Mouse (Mus musculus) ES-CJ7 (cell line): Measurements from ENCODE around the gene Bcap31.
A peak's percentile ranks its signal among the peaks of the same experiment; 100 is the strongest.

Experiments
- DNase-seq: peaks from one replicate; pipeline ENCODE4 v3.0.0; 2011; ENCODE audit warnings: low read depth, low spot score

Gene Bcap31

DNA sequence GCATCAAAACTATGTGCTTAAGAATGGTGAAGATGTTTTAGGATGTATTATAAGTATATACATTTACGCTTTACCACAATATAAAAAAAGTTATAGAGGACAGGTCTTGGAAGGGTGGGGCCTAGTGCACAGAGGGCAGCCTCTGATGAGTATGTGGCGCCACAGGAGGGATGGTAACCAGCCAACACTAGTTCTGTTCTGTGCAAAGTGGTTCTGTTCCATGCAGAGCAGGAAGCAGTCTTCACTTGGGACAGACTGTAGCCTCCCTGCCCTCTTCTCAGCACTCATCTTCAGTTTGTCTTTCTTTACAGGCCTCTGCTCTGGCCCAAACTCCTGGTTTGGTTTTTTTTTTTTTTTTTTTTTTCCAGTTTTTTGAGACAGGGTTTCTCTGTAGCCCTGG lies 31.8 kb downstream of the Bcap31 start:
- DNase-seq = no peak

GRCm38 (mm10) chrX:73676668-73677067 lies 39.3 kb downstream of the Bcap31 start:
- no peak for DNase-seq

DNA sequence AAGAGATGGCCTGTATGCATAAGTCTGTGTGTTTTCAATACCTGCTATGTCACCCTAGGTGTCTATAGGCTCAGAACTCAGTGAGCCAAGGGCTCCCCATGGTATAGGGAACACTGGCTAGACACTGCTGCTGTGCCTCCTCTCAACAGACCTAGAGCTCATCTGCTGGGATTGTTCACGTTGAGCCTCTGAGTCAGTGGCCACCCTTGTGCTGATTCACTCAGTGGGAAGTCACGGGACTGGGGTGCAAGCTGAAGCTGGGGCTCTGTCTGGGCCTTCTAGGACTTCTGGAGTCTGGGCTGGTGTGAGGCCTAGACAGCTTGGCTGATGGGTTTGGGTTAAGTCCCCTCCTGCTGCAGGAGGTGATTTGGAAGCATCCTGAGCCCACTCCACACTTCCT lies 40.7 kb downstream of the Bcap31 start:
- DNase-seq = no peak

DNA sequence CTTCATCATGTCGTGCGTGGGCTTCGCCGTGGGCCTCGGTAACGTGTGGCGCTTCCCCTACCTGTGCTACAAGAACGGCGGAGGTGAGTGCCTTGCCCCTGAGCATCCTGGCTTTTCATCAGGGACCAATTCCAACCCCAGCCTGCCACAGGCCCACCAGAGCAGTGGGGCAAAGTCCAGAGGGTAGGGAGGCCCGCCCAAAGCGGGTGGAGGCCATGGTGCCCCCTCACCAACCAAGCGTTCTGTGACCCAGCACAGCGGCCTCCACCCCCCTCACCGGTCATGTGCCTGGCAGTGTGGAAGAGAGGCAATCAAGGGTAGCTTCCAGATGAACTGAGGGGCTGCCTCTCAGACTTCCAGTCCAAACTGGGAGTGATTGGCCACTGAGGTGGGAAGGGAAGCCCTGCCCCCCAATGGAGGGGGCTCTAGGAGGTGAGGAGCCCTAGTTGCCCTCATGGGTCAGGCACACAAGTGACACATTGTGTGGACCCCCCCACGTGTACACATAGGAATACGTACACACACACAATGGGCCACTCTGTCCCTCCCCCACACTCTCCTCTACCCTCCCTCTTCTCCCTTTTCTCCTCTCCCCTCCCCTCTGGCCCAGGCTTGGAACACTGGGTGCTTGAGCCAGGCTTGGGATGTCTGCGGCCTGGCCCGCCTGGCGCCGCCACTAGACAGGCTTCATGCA lies 41.9 kb downstream of the Bcap31 start:
- DNase-seq = no peak

- no peak for DNase-seq
Measured at GRCm38 (mm10) chrX:73673619-73673967, 42.4 kb downstream of the Bcap31 start.

DNA sequence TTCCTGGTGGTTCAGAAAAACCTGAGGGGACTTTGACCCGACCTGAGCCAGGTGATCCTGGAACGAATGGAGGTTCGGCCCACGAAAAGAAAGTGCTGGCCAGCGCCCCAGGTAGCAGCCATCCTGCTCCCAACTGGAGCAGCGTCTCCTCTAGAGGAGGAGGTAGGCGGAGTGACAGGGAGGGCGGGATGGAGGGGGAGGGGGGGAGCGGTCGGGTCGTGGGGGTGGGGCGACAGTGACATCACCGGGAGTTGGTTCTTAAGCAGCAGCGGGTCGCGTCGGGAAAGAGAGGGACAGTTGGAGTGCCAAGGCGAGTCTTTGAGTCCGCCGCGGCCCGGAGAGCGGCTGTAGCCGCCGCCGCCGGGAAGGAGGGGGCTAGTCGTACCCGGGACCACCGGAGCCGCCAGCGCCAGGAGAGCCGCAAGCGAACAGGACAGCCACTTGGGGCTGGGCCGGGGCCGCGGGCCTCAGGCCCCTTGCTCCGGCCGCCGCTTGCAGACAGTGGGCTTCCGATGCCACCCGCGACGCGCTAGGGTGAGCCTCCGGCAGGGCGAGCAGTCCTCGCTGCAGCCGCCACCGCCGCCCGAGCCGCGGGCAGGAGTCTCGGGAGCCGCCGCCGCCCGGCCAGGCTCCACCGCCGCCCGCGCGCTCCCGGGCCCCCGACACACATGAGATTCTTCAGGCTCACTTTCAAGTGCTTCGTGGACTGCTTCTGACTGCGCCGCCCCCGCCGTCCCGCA lies 42.9 kb downstream of the Bcap31 start, which contains the start of gene Slc6a8:
Slc6a8 (plus strand) TSS at position 272 of the 740 bp plus-strand sequence.
- DNase-seq = peak; percentile 64

GRCm38 (mm10) chrX:73672031-73672431 lies 43.9 kb downstream of the Bcap31 start:
- peak; percentile 86 for DNase-seq

DNA sequence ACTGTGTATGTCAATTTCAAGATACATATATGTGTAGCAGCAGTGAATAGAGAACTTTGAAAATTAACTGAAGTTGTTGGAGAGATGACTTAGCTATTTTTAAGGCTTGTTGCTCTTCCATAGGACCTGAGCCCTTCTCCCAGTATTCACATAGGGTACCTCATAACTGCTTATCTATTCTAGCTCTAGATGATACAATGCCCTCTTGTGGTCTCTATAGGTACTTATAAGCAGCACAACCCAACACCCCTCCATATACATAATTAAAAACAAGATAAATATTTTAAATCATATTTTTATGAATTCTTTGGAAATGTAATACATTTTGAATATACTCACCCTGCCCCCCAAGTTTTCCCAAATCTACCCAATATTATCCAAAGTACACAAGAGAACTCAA lies 52.8 kb downstream of the Bcap31 start:
- no peak for DNase-seq

DNA sequence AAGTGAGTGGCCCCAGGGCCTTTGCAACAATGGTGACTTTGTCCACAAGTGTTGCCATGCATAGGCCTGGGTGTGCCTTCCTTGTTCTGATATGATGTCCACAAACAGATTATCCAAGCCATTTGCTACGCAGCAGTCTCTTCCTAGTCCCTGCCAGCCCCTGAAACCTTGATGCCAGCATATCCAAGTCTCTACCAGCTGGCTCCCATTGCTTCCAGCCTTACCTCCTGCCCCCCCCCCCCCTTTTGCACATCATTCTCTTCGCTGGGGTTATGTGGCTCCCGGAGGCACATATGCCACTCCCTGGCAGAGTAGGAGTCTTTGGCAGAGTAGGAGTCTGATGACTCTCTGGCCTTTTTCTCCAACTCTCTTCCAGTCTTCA lies 55.7 kb downstream of the Bcap31 start:
- DNase-seq = no peak

DNA sequence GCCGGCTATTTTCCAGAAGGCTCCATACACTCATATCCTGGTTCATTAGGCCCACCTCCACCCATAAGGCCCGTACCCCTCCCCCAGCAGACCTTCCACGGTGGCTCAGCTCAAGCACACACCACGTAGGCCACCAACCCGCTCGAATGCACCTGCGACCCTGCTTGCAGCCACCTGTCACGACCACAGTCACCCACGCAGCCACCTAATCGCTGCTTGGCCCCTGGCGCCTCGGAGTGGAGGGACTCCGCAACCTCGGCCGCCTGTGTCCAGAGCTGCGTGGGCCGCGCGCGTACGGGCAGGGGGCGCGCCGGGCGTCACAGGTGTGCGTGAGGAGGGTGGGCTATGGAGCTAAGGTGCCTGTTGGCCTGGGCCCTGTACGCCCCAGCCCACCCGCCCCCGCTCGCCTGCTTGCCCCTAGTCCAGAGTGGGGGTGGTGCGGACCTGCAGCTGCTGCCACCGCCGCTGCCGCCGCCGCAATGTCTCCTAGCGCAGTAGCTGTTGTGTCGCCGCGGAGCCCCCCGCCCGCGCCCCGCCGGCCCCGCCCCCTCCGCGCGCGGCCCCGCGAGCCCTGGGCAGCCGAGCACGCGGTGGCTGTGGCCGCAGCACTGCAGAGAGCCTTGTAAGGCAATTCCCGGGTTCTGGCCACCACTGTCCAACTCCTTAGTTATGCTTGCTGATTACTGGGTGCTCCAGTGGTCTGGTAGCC lies 56.2 kb downstream of the Bcap31 start, which contains the start of gene Pnck:
Pnck (minus strand) TSS at position 543 of the 709 bp plus-strand sequence.
- DNase-seq = no peak

GRCm38 (mm10) chrX:73658936-73659574 lies 56.9 kb downstream of the Bcap31 start:
- DNase-seq = no peak

GRCm38 (mm10) chrX:73658391-73658790 lies 57.6 kb downstream of the Bcap31 start:
- no peak for DNase-seq

- DNase-seq = peak; percentile 34
Measured at GRCm38 (mm10) chrX:73655529-73655928, 60.4 kb downstream of the Bcap31 start.

- peak; percentile 67 for DNase-seq
Measured at GRCm38 (mm10) chrX:73654177-73654576, 61.8 kb downstream of the Bcap31 start.

GRCm38 (mm10) chrX:73653392-73653791 lies 62.6 kb downstream of the Bcap31 start:
- no peak for DNase-seq

DNA sequence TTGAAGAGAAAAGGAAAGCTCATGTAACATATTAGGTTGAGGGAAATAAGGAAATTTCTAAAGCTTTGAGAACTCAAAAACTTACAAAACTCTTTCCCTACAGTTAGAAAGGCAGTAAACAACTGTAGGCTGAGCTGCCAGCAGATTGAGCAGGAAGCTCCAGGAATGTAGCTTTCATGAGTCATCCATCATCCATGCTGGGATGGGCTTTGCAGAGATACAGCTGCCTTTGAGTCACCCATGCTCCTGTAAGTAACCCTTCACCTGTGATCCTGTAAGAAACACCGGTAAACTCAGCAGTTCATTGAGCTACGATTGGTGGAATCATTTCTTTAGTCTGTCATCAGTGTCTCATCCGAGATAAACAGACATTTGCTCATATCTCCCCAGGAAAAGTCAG lies 65.1 kb downstream of the Bcap31 start:
- DNase-seq = no peak

- DNase-seq = peak; percentile 55
Measured at GRCm38 (mm10) chrX:73645121-73645520, 70.9 kb downstream of the Bcap31 start.

DNA sequence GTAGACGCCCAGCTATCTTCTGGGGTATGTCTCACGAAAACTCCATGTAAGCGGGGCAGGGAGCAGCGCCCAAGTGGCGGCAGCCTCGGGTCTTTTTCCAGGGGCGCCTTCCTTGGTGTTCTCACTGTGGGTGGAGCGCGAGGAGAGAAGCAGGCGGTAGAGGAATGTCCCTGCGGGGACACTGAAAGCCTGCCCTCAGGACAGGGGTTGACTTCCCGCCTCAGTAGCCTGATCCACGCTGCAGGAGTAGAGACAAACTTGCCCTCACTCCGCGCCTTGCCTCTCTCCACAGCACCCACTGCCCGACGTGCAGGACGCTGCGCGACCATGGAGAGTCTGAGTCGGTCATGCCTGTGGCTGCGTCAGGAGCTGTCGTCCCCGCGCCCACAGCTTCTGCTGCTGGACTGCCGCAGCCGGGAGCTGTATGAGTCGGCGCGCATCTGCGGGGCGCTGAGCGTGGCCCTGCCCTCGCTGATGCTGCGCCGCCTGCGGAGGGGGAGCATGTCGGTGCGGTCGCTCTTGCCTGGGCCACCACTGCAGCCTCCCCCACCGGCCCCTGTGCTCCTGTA lies 76.0 kb downstream of the Bcap31 start:
- peak; percentile 12 for DNase-seq

DNA sequence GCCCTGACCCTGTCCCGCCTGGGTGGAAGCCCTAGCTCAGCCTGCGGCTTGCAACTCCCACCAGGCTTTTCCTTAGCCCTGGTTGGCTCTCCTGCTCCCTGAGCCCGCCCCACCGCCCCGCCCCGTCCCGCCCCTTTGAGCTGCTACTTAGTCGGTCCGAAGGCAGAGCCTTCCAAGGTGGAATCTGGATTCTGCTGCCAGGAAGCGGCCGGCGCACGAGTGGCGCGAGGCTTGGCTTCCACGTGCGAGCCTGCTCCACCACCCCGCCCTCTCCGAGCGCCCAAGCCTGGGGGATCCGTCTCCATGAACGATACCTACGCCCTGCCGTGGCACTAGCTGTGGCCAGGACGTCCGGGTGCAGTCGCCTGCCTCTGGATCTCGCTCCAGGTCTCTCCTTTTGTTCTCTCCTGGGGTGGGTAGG lies 76.7 kb downstream of the Bcap31 start, which contains the start of gene Dusp9:
Dusp9 (plus strand) TSS at position 165 of the 421 bp plus-strand sequence.
- peak; percentile 78 for DNase-seq

- DNase-seq = peak; percentile 19
Measured at GRCm38 (mm10) chrX:73637415-73637814, 78.6 kb downstream of the Bcap31 start.
